Mouse (Mus musculus) CD4-positive, CD25-positive, alpha-beta regulatory T cell (primary cell): ENCODE results near the gene Gja8. TPM values are rescaled to one million over a fixed set of nuclear protein-coding genes. Genes with fewer than 3 reads are reported as not detected.

Experiments
- polyA plus RNA-seq: library from polyadenylated mRNA; unstranded; fragments of 100-300 nt; shearing (Covaris generic); gene quantifications from one replicate; pipeline ENCODE4 v1.2.1, GENCODE M21; 2017

Gja8 gene
- 0.04 TPM for polyA plus RNA-seq

GRCm38 (mm10) chr3:96925920-96926319 is at the start of gene Gja8:
TSS of gene Gja8 (minus strand) at chr3:96926020.

DNA sequence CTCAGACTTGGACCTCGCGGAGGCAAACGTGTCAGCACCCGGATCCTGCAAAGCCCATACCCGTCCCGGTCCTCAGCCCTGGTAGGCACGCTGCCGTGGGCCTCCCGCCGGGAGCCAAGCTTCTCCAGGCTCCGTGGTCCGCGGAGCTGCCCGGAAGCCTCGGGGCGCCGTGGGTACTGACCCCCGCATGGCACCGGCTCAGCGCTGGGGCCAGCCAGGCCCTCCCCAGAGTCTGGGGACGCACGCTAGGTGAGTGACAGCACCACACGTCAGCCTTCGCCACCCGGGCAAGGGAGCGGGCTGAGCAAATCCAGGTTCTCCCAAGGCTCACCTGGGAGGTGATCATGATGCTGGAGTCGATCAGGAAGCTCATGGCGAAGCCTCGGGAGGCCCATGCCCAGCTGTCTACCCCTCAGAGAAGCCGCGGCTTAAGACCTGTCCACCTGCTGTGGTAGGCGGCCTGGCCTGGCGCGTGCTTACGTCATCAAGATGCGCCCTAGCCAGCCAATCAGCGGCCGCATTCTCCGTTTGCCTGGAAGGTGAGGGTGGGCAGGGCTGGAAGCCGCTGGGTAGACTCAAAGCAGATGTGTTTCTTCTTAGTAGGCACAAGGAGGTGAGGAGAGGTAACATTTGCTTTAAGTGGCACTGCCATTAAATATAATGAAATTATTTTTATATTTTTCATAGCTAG is 20.8 kb downstream of the Gja8 start, which contains the start of gene Gpr89:
TSS of gene Gpr89 (minus strand) at position 496 of the 691 bp plus-strand sequence.

GRCm38 (mm10) chr3:96904393-96904792 is 21.4 kb downstream of the Gja8 start, which contains the start of gene Gja5:
TSS of gene Gja5 (plus strand) at chr3:96904693.

Other genes starting within 250 kb of the Gja8 start
- gene Pias3, start 229.6 kb downstream of the Gja8 start, polyA plus RNA-seq = 25.1 TPM
- gene Nudt17, start 217.5 kb downstream of the Gja8 start, polyA plus RNA-seq = 0.50 TPM
- 72.2 TPM for gene Polr3c, start 198.4 kb downstream of the Gja8 start, polyA plus RNA-seq
- 120 TPM for gene Rnf115, start 198.4 kb downstream of the Gja8 start, polyA plus RNA-seq
- not detected for gene Pdzk1, start 96.7 kb downstream of the Gja8 start, polyA plus RNA-seq
- 22.4 TPM for gene Cd160, start 96.7 kb downstream of the Gja8 start, polyA plus RNA-seq
- 0.31 TPM for gene Gja5, start 21.3 kb downstream of the Gja8 start, polyA plus RNA-seq
- 23.0 TPM for gene Gpr89, start 20.7 kb downstream of the Gja8 start, polyA plus RNA-seq
- gene Acp6, start 232.8 kb upstream of the Gja8 start, polyA plus RNA-seq = 75.7 TPM